Mouse (Mus musculus): Measurements from ENCODE around the gene Ghr. TPM values are rescaled to one million over a fixed set of nuclear protein-coding genes. Genes with fewer than 3 reads are reported as not detected.

Ghr gene
- polyA plus RNA-seq, 1 experiment: 21.3 TPM

DNA sequence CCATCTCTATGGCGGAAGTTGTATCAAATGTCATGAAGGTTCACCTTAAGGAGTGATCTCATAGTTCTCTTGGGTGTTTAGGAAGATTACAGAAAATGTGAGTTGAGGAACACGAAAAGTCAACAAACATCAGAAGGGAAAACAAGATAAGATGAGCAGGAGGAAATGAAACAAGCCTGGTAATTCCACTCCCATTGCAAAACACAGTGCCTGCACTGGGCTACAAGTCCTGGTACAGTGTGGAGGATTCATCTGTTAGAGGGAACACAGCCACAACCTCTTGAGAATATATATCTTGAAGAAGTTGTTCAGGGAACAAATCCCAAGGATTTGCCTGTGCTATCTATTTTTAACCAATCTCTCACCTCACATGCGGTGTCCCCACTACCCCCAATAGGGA lies 24.8 kb downstream of the Ghr start:
- TF ChIP-seq MYOG (IDR thresholded peaks at IDR 0.05; ENCODE audit: control insufficient read depth in 1 of 3, insufficient read depth in 1 of 3, insufficient read length in 2 of 3, low read depth in 2 of 3): no peak
- no peak for TF ChIP-seq MYOD1 (IDR thresholded peaks at IDR 0.05; ENCODE audit: control insufficient read depth in 1 of 3, insufficient read length in 2 of 3, low read depth in 2 of 3)
- no peak for TF ChIP-seq E2F4 (IDR thresholded peaks at IDR 0.05; ENCODE audit: insufficient read depth)
- Histone ChIP-seq H3K27me3 (ENCODE audit: control insufficient read depth, insufficient read depth, insufficient read length) (no peaks in the 10 kb centered on the region), H3ac (ENCODE audit: control insufficient read depth, insufficient read length) (no peak overlapping the region), H3K4me3 (no peak overlapping the region), H3K79me2 (ENCODE audit: control insufficient read depth, insufficient read depth) (no peaks in the 10 kb centered on the region), H3K4me2 (ENCODE audit: low read depth) (no peak overlapping the region), H3K36me3 (ENCODE audit: control insufficient read depth, insufficient read depth) (no peaks in the 10 kb centered on the region)

DNA sequence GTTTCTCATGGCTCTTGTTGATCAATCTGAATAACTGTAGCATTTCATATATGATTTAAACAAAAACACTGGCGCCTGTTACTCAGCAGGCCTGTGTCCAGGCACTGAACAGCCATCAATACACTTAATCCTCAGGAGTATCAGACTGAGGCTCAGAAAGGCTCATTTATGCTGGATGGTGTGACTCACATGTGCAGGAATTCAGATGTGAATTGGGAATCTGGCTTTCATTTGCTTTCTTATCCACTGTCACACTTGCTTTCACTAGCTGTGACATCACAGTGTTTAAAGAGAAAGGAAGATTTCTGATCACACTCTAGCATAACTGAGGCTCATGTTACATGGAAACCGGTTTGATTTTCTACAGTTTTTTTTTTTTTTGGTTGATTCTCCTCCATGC lies 39.0 kb downstream of the Ghr start:
- Histone ChIP-seq H3K27me3 (ENCODE audit: control insufficient read depth, insufficient read depth, insufficient read length) (no peaks in the 10 kb centered on the region), H3K36me3 (ENCODE audit: control insufficient read depth, insufficient read depth) (no peaks in the 10 kb centered on the region), H3K4me2 (ENCODE audit: low read depth) (no peak overlapping the region), H3K4me3 (no peak overlapping the region), H3K79me2 (ENCODE audit: control insufficient read depth, insufficient read depth) (no peaks in the 10 kb centered on the region), H3ac (ENCODE audit: control insufficient read depth, insufficient read length) (no peak overlapping the region)
- TF ChIP-seq TCF12 (IDR thresholded peaks at IDR 0.05; ENCODE audit: insufficient read depth, poor library complexity, severe bottlenecking): no peak
- TF ChIP-seq USF1 (IDR thresholded peaks at IDR 0.05; ENCODE audit: low read depth): no peak
- no peak for TF ChIP-seq SRF (IDR thresholded peaks at IDR 0.05; ENCODE audit: control insufficient read depth, insufficient read length, low read depth)
- no peak for TF ChIP-seq E2F4 (IDR thresholded peaks at IDR 0.05; ENCODE audit: insufficient read depth)
- TF ChIP-seq MYOG (IDR thresholded peaks at IDR 0.05; ENCODE audit: control insufficient read depth in 1 of 3, insufficient read depth in 1 of 3, insufficient read length in 2 of 3, low read depth in 2 of 3): no peak
- TF ChIP-seq POLR2AphosphoS2 (IDR thresholded peaks at IDR 0.05; ENCODE audit: insufficient read length, low read depth): no peak
- TF ChIP-seq MAX (IDR thresholded peaks at IDR 0.05; ENCODE audit: low read depth): no peak
- TF ChIP-seq REST (IDR thresholded peaks at IDR 0.05; ENCODE audit: insufficient read depth, insufficient read length): no peak
- no peak for TF ChIP-seq CEBPB (IDR thresholded peaks at IDR 0.05; ENCODE audit: insufficient read depth, poor library complexity, severe bottlenecking)
- TF ChIP-seq TCF3 (IDR thresholded peaks at IDR 0.05; ENCODE audit: insufficient read length, low read depth): no peak
- TF ChIP-seq MYOD1 (IDR thresholded peaks at IDR 0.05; ENCODE audit: control insufficient read depth in 1 of 3, insufficient read length in 2 of 3, low read depth in 2 of 3): no peak
- no peak for TF ChIP-seq POLR2A (IDR thresholded peaks at IDR 0.05; ENCODE audit: insufficient read length, low read depth)

DNA sequence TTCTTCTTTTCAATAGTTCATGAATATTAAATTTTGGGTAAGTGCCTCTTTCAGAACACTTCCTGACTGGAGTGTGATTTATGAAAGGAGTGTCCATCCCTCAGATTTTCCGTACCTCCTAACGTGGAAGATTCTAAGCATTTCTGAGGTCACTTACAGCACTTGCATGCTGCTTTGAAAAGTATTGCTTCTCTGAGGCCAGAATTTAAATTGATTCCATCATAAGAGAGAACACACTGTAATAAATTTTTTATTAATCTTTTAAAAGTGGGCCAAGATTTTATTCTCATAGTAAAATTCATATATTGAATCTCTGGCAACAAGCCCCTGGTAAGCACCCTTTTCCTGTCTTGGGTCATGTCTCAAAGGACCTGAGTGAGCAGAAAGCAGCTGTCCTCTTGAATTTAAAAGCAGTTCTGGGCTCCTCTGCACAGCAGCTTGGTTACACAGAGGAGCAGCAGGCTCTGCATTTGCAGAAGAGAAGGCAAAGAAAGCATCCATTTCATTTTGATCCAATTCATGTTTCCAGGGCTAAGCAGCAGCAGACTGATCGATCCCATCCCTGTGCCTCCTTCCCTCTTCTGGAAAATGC lies 46.9 kb downstream of the Ghr start:
- Histone ChIP-seq H3K79me2 (ENCODE audit: control insufficient read depth, insufficient read depth) (no peaks in the 10 kb centered on the region), H3K36me3 (ENCODE audit: control insufficient read depth, insufficient read depth) (no peaks in the 10 kb centered on the region), H3K4me2 (ENCODE audit: low read depth) (no peak overlapping the region), H3K27me3 (ENCODE audit: control insufficient read depth, insufficient read depth, insufficient read length) (no peaks in the 10 kb centered on the region), H3K4me3 (no peak overlapping the region), H3ac (ENCODE audit: control insufficient read depth, insufficient read length) (no peak overlapping the region)
- TF ChIP-seq POLR2AphosphoS2 (IDR thresholded peaks at IDR 0.05; ENCODE audit: insufficient read length, low read depth) (no peak), REST (IDR thresholded peaks at IDR 0.05; ENCODE audit: insufficient read depth, insufficient read length) (no peak), CEBPB (IDR thresholded peaks at IDR 0.05; ENCODE audit: insufficient read depth, poor library complexity, severe bottlenecking) (no peak), POLR2A (IDR thresholded peaks at IDR 0.05; ENCODE audit: insufficient read length, low read depth) (no peak), TCF3 (IDR thresholded peaks at IDR 0.05; ENCODE audit: insufficient read length, low read depth) (no peak), TCF12 (IDR thresholded peaks at IDR 0.05; ENCODE audit: insufficient read depth, poor library complexity, severe bottlenecking) (no peak), MYOD1 (IDR thresholded peaks at IDR 0.05; ENCODE audit: control insufficient read depth in 1 of 3, insufficient read length in 2 of 3, low read depth in 2 of 3) (no peak), USF1 (IDR thresholded peaks at IDR 0.05; ENCODE audit: low read depth) (no peak), MYOG (IDR thresholded peaks at IDR 0.05; ENCODE audit: control insufficient read depth in 1 of 3, insufficient read depth in 1 of 3, insufficient read length in 2 of 3, low read depth in 2 of 3) (no peak), E2F4 (IDR thresholded peaks at IDR 0.05; ENCODE audit: insufficient read depth) (no peak), SRF (IDR thresholded peaks at IDR 0.05; ENCODE audit: control insufficient read depth, insufficient read length, low read depth) (no peak), MAX (IDR thresholded peaks at IDR 0.05; ENCODE audit: low read depth) (no peak)

DNA sequence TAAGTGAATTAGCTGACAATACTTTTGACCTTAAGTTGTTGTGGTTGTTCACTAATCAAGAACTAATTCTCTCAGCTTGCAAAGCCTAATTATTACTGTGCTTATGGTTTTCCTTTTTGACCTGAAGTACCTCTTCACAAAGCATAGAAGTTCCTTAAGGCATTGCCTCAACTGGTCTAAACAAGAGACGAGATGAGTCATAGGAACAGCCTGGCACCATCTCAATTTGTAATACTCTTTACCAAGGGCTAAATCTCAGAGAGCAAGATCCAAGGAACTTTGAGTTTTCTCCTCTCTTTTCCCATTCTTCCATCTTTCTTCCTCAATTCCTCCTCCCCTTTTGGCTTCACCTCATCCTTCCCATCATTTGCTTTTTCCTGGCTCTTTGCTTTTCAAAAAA lies 69.3 kb downstream of the Ghr start:
- H3K27me3 ChIP-seq (ENCODE audit: control insufficient read depth, insufficient read depth, insufficient read length): no peaks in the 10 kb centered on the region
- H3K4me2 ChIP-seq (ENCODE audit: low read depth): no peak overlapping the region
- no peaks in the 10 kb centered on the region for H3K79me2 ChIP-seq (ENCODE audit: control insufficient read depth, insufficient read depth)
- no peaks in the 10 kb centered on the region for H3K36me3 ChIP-seq (ENCODE audit: control insufficient read depth, insufficient read depth)
- TF ChIP-seq CEBPB (IDR thresholded peaks at IDR 0.05; ENCODE audit: insufficient read depth, poor library complexity, severe bottlenecking) (no peak), USF1 (IDR thresholded peaks at IDR 0.05; ENCODE audit: low read depth) (no peak), TCF12 (IDR thresholded peaks at IDR 0.05; ENCODE audit: insufficient read depth, poor library complexity, severe bottlenecking) (no peak)
- no peak overlapping the region for H3ac ChIP-seq (ENCODE audit: control insufficient read depth, insufficient read length)
- H3K4me3 ChIP-seq: no peak overlapping the region

DNA sequence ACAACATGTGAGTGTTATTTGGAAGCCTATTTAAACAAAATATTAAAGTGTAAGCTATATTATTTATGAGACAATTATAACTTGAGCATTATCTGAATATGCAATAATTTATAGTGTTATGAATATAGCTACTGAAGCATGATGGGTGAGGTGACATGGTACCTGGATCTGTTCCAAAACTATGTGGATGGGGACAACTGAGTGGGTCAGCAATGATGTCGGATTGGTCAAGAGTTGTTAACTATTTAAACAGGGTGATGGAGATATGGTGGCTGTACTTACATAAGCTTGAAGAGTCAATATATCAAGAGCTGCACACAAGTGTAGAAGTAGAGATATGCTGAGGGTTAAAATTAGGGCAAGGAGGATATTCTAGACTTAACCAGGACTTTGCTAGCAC lies 70.9 kb downstream of the Ghr start:
- Histone ChIP-seq H3ac (ENCODE audit: control insufficient read depth, insufficient read length) (no peak overlapping the region), H3K4me2 (ENCODE audit: low read depth) (no peak overlapping the region), H3K79me2 (ENCODE audit: control insufficient read depth, insufficient read depth) (no peaks in the 10 kb centered on the region), H3K36me3 (ENCODE audit: control insufficient read depth, insufficient read depth) (no peaks in the 10 kb centered on the region), H3K27me3 (ENCODE audit: control insufficient read depth, insufficient read depth, insufficient read length) (no peaks in the 10 kb centered on the region), H3K4me3 (no peak overlapping the region)
- TF ChIP-seq CEBPB (IDR thresholded peaks at IDR 0.05; ENCODE audit: insufficient read depth, poor library complexity, severe bottlenecking): no peak
- no peak for TF ChIP-seq MYOD1 (IDR thresholded peaks at IDR 0.05; ENCODE audit: control insufficient read depth in 1 of 3, insufficient read length in 2 of 3, low read depth in 2 of 3)
- no peak for TF ChIP-seq MAX (IDR thresholded peaks at IDR 0.05; ENCODE audit: low read depth)
- TF ChIP-seq POLR2AphosphoS2 (IDR thresholded peaks at IDR 0.05; ENCODE audit: insufficient read length, low read depth): no peak
- TF ChIP-seq POLR2A (IDR thresholded peaks at IDR 0.05; ENCODE audit: insufficient read length, low read depth): no peak
- TF ChIP-seq REST (IDR thresholded peaks at IDR 0.05; ENCODE audit: insufficient read depth, insufficient read length): no peak
- no peak for TF ChIP-seq TCF12 (IDR thresholded peaks at IDR 0.05; ENCODE audit: insufficient read depth, poor library complexity, severe bottlenecking)
- no peak for TF ChIP-seq E2F4 (IDR thresholded peaks at IDR 0.05; ENCODE audit: insufficient read depth)
- no peak for TF ChIP-seq MYOG (IDR thresholded peaks at IDR 0.05; ENCODE audit: control insufficient read depth in 1 of 3, insufficient read depth in 1 of 3, insufficient read length in 2 of 3, low read depth in 2 of 3)

Measured in myocyte (in vitro differentiated cells).